Mouse (Mus musculus) forebrain, embryonic 11.5 days (tissue): Measurements from ENCODE around the gene Olfr1459. TPM values are rescaled to one million over a fixed set of nuclear protein-coding genes. Genes with fewer than 3 reads are reported as not detected.

ENCODE experiments used
- ATAC-seq: fragments of 200-750 bp; cut with Nextera tagmentation; replicated peaks from 2 replicates; pipeline ENCODE4 v1.8.0; 2017; ENCODE audit warnings: moderate TSS enrichment; ENCODE audit not compliant: low FRiP score
- DNase-seq: peaks from one replicate; pipeline ENCODE4 v3.0.0-alpha.2; 2017; ENCODE audit warnings: low spot score
- H3K27ac ChIP-seq: fragments of 300-500 bp; sonication (generic); 2 replicates; pipeline ENCODE4 v1.5.1; 2014; ENCODE audit warnings: low read depth, low read length
- H3K27me3 ChIP-seq: fragments of 300-500 bp; sonication (generic); 2 replicates; pipeline ENCODE4 v1.6.1; 2014; ENCODE audit warnings: mild to moderate bottlenecking, low read length, mixed read lengths; ENCODE audit not compliant: control insufficient read depth, insufficient read depth
- H3K36me3 ChIP-seq: fragments of 300-500 bp; sonication (generic); 2 replicates; pipeline ENCODE4 v1.6.1; 2014; ENCODE audit warnings: mild to moderate bottlenecking, low read length, moderate library complexity, mixed read lengths; ENCODE audit not compliant: control insufficient read depth, insufficient read depth
- H3K4me1 ChIP-seq: fragments of 300-500 bp; sonication (generic); replicated peaks from 2 replicates; pipeline ENCODE4 v1.6.1; 2014; ENCODE audit warnings: low read length, mixed read lengths; ENCODE audit not compliant: control insufficient read depth, insufficient read depth
- H3K4me2 ChIP-seq: fragments of 300-500 bp; sonication (generic); 2 replicates; pipeline ENCODE4 v1.6.1; 2014; ENCODE audit warnings: low read depth, mild to moderate bottlenecking, low read length, moderate library complexity, mixed read lengths; ENCODE audit not compliant: severe bottlenecking
- H3K4me3 ChIP-seq: fragments of 300-500 bp; sonication (generic); 2 replicates; pipeline ENCODE4 v1.5.1; 2014; ENCODE audit warnings: low read depth, low read length
- H3K9ac ChIP-seq: fragments of 300-500 bp; sonication (generic); 2 replicates; pipeline ENCODE4 v1.6.1; 2014; ENCODE audit warnings: low read length
- H3K9me3 ChIP-seq: fragments of 300-500 bp; sonication (generic); 2 replicates; pipeline ENCODE4 v1.6.1; 2016; ENCODE audit warnings: low read length, mixed read lengths; ENCODE audit not compliant: control insufficient read depth
- WGBS: fragments of 180-500 bp; shearing (Covaris S2); extraction: QIAGEN DNeasy Blood & Tissue Kit; methylation state at CpG from one replicate; pipeline ENCODE4 v1.1.7; 2014; 5-methylcytosine and 5-hydroxymethylcytosine counted together
- polyA plus RNA-seq: library from polyadenylated mRNA; unstranded; fragments of >200 nt; fragmentation: Nextera tagmentation; extraction: Ambion mirVana; gene quantifications from 2 replicates; pipeline ENCODE4 v1.2.1, GENCODE M21; 2014

Olfr1459 gene
- polyA plus RNA-seq = not detected in 2 replicates

DNA sequence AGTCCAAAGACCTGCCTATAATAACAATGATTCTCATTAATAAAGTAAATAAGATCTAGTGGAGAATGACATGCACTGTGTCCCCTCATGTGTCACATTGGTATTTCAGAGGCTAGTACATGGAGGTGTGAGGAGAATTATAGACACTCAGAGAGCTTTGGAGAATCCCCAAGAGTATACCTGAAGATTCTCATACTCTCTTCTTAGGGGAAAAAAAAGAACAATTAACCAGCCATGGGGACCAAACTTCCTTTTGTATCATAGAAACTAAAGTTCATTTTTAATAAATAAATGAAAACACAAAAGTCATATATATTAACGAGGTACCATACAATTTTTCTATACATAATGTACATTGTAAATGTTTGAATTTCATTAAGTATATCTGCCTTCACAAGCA, at the start of gene Olfr1459:
Gene Olfr1459, minus strand, starts transcription at position 101 of the 400 bp plus-strand sequence.
- H3K9me3 ChIP-seq = peaks cover 6% of the 10 kb centered on the region; the same call in 1 of the 2 replicates
- H3K4me2 ChIP-seq = no peak within 1 kb of the TSS
- H3K36me3 ChIP-seq = no peaks in the 10 kb centered on the region
- WGBS = 81% methylated on average over 1 of the region's 1 CpGs
- H3K27me3 ChIP-seq = no peaks in the 10 kb centered on the region
- H3K4me3 ChIP-seq = no peak within 1 kb of the TSS
- no peaks in the 10 kb centered on the region for H3K4me1 ChIP-seq
- DNase-seq (no peak), ATAC-seq (no peak)
- no peak within 1 kb of the TSS for H3K9ac ChIP-seq
- no peak within 1 kb of the TSS for H3K27ac ChIP-seq

DNA sequence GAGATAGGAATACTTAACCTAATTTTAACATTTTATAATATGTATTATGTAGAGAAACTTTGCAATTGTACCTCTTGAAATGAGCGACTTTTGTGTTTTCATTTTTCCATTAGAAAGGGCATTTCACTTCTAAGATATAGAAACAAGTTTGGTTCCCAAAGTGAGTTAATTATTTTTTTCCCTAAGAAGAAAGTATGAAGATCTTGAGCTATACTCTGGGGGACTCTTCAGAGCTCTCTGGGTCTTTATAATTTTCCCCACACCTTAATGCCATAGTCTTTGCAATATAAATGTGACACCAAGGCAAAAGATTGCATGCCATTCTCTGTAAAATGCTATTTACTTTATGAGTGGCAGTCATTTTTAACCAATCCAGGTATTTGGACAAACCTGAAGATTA, 36.1 kb upstream of the Olfr1459 start, which contains the start of gene Olfr1462:
Gene Olfr1462, plus strand, starts transcription at position 301 of the 400 bp plus-strand sequence.
- no peaks in the 10 kb centered on the region for H3K4me1 ChIP-seq
- H3K27me3 ChIP-seq = no peaks in the 10 kb centered on the region
- H3K27ac ChIP-seq = no peak within 1 kb of the TSS
- no peak within 1 kb of the TSS for H3K9ac ChIP-seq
- ATAC-seq = no peak
- WGBS = 74% methylated on average over 1 of the region's 1 CpGs
- no peak for DNase-seq
- H3K4me2 ChIP-seq = no peak within 1 kb of the TSS
- H3K9me3 ChIP-seq = peaks cover 3% of the 10 kb centered on the region; the same call in 1 of the 2 replicates
- no peaks in the 10 kb centered on the region for H3K36me3 ChIP-seq
- no peak within 1 kb of the TSS for H3K4me3 ChIP-seq

DNA sequence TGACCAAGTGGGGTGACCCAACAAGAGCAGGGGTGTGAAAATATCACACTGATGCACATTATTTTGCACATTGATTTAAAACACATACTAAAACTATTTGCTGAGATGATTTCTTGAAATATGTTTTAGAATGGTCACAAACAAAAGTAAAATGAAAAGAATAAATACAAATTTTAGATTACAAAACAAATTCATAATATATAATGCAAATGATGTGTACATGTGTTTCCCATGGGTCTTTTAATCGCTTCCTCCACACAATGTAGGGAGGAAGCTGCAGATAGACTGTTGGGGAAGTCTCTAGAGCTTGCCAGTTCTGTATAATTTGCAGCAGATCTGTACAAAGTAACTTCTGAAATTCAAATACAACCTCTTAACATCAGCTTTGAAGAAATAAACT, 13.4 kb upstream of the Olfr1459 start, which contains the start of gene Olfr1461:
Gene Olfr1461, plus strand, starts transcription at position 301 of the 400 bp plus-strand sequence.
- no peak for DNase-seq
- Histone ChIP-seq H3K36me3 (no peaks in the 10 kb centered on the region), H3K27ac (no peak within 1 kb of the TSS), H3K4me1 (no peaks in the 10 kb centered on the region), H3K4me3 (no peak within 1 kb of the TSS), H3K27me3 (no peaks in the 10 kb centered on the region), H3K9me3 (no peaks in the 10 kb centered on the region), H3K4me2 (no peak within 1 kb of the TSS), H3K9ac (no peak within 1 kb of the TSS)
- 55% methylated on average over 1 of the region's 1 CpGs for WGBS
- no peak for ATAC-seq

DNA sequence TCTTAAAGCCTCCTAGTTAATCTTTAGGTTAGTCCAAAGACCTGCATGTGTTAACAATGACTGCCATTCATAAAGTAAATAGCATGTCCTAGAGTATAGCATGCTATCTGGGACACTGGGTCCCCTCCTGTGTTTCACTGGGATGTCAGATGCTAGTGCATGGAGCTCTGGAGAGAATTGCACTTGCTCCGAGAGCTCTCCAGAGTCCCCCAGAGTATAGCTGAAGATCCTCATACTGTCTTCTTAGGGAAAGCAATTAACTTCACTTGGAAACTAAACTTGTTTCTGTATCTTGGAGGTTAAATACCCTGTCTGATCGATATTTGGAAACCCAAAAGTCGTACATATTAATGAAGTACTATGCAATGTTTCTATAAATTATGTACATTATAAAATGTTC, 42.7 kb downstream of the Olfr1459 start, which contains the start of gene Olfr1458:
Gene Olfr1458, minus strand, starts transcription at position 101 of the 400 bp plus-strand sequence.
- 84% methylated on average over 3 of the region's 3 CpGs for WGBS
- Histone ChIP-seq H3K9ac (no peak within 1 kb of the TSS), H3K4me3 (no peak within 1 kb of the TSS), H3K4me1 (no peaks in the 10 kb centered on the region), H3K36me3 (no peaks in the 10 kb centered on the region), H3K27ac (no peak within 1 kb of the TSS), H3K27me3 (no peaks in the 10 kb centered on the region), H3K4me2 (no peak within 1 kb of the TSS), H3K9me3 (peaks cover 3% of the 10 kb centered on the region; the same call in 1 of the 2 replicates)
- DNase-seq (no peak), ATAC-seq (no peak)

DNA sequence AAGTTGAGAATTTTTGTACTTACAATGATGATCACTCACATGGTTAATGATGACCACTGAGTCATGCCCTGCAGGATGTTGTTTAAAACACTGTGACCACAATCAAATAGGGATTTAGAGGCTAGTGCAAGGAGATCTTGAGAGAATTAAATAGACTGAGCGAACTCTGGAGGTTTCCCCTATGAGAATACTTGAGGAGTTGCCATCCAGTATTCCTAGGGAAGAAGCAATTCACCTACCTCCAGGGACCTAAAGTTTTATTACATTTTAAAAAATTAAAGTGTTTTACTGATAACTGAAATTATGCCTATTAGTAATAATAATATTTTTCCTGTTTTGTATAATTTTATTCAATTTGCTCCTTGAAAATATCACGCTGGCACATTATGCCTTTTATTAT, 51.6 kb downstream of the Olfr1459 start, which contains the start of gene Olfr1457:
Gene Olfr1457, minus strand, starts transcription at position 101 of the 400 bp plus-strand sequence.
- Histone ChIP-seq H3K9me3 (peaks cover 2% of the 10 kb centered on the region; the same call in 1 of the 2 replicates), H3K4me3 (no peak within 1 kb of the TSS), H3K27me3 (no peaks in the 10 kb centered on the region), H3K4me1 (no peaks in the 10 kb centered on the region), H3K27ac (no peak within 1 kb of the TSS), H3K4me2 (no peak within 1 kb of the TSS), H3K36me3 (no peaks in the 10 kb centered on the region), H3K9ac (no peak within 1 kb of the TSS)
- WGBS = 71% methylated on average over 2 of the region's 2 CpGs
- no peak for ATAC-seq
- no peak for DNase-seq

DNA sequence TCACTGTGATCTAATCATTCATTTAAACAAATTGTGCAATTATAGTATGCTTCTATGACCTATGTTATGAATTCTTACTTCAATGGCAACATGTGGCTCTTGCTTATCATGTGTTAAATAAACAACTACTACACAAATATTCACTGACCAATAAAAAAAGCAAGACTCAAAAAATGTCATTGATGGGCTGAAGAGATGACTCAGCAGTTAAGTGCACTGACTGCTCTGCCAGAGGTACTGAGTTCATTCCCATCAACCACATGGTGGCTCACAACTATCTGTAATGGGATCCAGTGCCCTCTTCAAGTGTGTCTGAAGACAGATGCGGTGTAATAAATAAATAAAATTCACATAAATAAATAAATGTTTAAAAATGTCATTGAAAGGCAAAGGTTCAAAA, 55.4 kb downstream of the Olfr1459 start:
- ATAC-seq = no peak
- H3K4me1 ChIP-seq = no peaks in the 10 kb centered on the region
- no peaks in the 10 kb centered on the region; the same call in 1 of the 2 replicates for H3K9me3 ChIP-seq
- H3K36me3 ChIP-seq = no peaks in the 10 kb centered on the region
- H3K27me3 ChIP-seq = no peaks in the 10 kb centered on the region
- no peak overlapping the region for H3K9ac ChIP-seq
- H3K4me3 ChIP-seq = no peak overlapping the region
- WGBS = 83% methylated on average over 1 of the region's 1 CpGs
- H3K27ac ChIP-seq = no peak overlapping the region
- DNase-seq = no peak
- H3K4me2 ChIP-seq = no peak overlapping the region

Other genes with a start within 250 kb of the Olfr1459 start
- not detected in 2 replicates for gene Olfr1447, start 245.8 kb downstream of the Olfr1459 start, polyA plus RNA-seq
- gene Olfr1448, start 225.1 kb downstream of the Olfr1459 start, polyA plus RNA-seq = not detected in 2 replicates
- not detected in 2 replicates for gene Olfr1449, start 218.7 kb downstream of the Olfr1459 start, polyA plus RNA-seq
- gene Olfr1450, start 199.3 kb downstream of the Olfr1459 start, polyA plus RNA-seq = not detected in 2 replicates
- gene Olfr1451, start 154.5 kb downstream of the Olfr1459 start, polyA plus RNA-seq = not detected in 2 replicates
- gene Olfr1453, start 121.2 kb downstream of the Olfr1459 start, polyA plus RNA-seq = not detected in 2 replicates
- gene Olfr1454, start 88.9 kb downstream of the Olfr1459 start, polyA plus RNA-seq = not detected in 2 replicates
- gene Olfr1457, start 51.7 kb downstream of the Olfr1459 start, polyA plus RNA-seq = not detected in 2 replicates
- not detected in 2 replicates for gene Olfr1458, start 42.8 kb downstream of the Olfr1459 start, polyA plus RNA-seq
- not detected in 2 replicates for gene Olfr1461, start 13.5 kb upstream of the Olfr1459 start, polyA plus RNA-seq
- gene Olfr1462, start 36.2 kb upstream of the Olfr1459 start, polyA plus RNA-seq = not detected in 2 replicates
- not detected in 2 replicates for gene Olfr1463, start 81.8 kb upstream of the Olfr1459 start, polyA plus RNA-seq
- gene Olfr1465, start 166.0 kb upstream of the Olfr1459 start, polyA plus RNA-seq = not detected in 2 replicates
- not detected in 2 replicates for gene Olfr1466, start 189.3 kb upstream of the Olfr1459 start, polyA plus RNA-seq
- not detected in 2 replicates for gene Olfr1467, start 212.7 kb upstream of the Olfr1459 start, polyA plus RNA-seq